Mouse (Mus musculus) erythroblast, embryonic 14.5 days (primary cell): ENCODE data around the gene Dlx3. TPM values are rescaled to one million over a fixed set of nuclear protein-coding genes. Genes with fewer than 3 reads are reported as not detected.

Source experiments
- H3K27me3 ChIP-seq: 2 replicates; pipeline ENCODE4 v1.6.1; 2012; ENCODE audit warnings: inconsistent platforms; ENCODE audit not compliant: control insufficient read depth
- H3K36me3 ChIP-seq: 2 replicates; pipeline ENCODE4 v1.6.1; 2012; ENCODE audit warnings: mild to moderate bottlenecking, inconsistent platforms; ENCODE audit not compliant: control insufficient read depth
- H3K4me1 ChIP-seq: 2 replicates; pipeline ENCODE4 v1.6.1; 2012; ENCODE audit warnings: inconsistent platforms; ENCODE audit not compliant: control insufficient read depth
- H3K4me3 ChIP-seq: replicated peaks from 2 replicates; pipeline ENCODE3; 2012; ENCODE audit warnings: moderate library complexity, mild to moderate bottlenecking, inconsistent platforms
- H3K9me3 ChIP-seq: 2 replicates; pipeline ENCODE4 v1.6.1; 2012; ENCODE audit warnings: low read length, inconsistent platforms, mixed read lengths; ENCODE audit not compliant: control insufficient read depth
- GATA1 ChIP-seq: IDR thresholded peaks from 2 replicates; pipeline ENCODE4 v1.6.1; 2012; ENCODE audit warnings: low read length, inconsistent platforms, mixed read lengths
- TAL1 ChIP-seq: IDR thresholded peaks from 3 replicates; pipeline ENCODE4 v1.6.1; 2012; ENCODE audit warnings: low read length, inconsistent platforms, mixed read lengths
- polyA plus RNA-seq: library from polyadenylated mRNA; stranded (reverse); fragments of >175 nt; gene quantifications from 2 replicates; pipeline ENCODE4 v1.2.3, GENCODE M21; 2012

Dlx3 gene
- polyA plus RNA-seq = not detected in 2 replicates

- Histone ChIP-seq H3K4me1 (no peaks in the 10 kb centered on the region), H3K36me3 (no peaks in the 10 kb centered on the region), H3K27me3 (peaks cover 80% of the 10 kb centered on the region), H3K9me3 (no peaks in the 10 kb centered on the region), H3K4me3 (no peak within 1 kb of the TSS)
- no peak for TF ChIP-seq GATA1
- no peak for TF ChIP-seq TAL1
These were observed at the start of gene Dlx3 for GRCm38 (mm10) chr11:95119990-95120632. Dlx3 (plus strand) TSS chr11:95120119.

- H3K27me3 ChIP-seq = peaks cover 21% of the 10 kb centered on the region
- peaks cover 3% of the 10 kb centered on the region; the same call in 1 of the 2 replicates for H3K36me3 ChIP-seq
- H3K4me1 ChIP-seq = no peaks in the 10 kb centered on the region
- H3K9me3 ChIP-seq = peaks cover 3% of the 10 kb centered on the region; the same call in 1 of the 2 replicates
- H3K4me3 ChIP-seq = no peak overlapping the region
- TF ChIP-seq GATA1 (no peak), TAL1 (no peak)
These were observed 49.5 kb upstream of the Dlx3 start for GRCm38 (mm10) chr11:95070140-95071107.

- Histone ChIP-seq H3K27me3 (peaks cover 29% of the 10 kb centered on the region), H3K9me3 (no peaks in the 10 kb centered on the region; the same call in 1 of the 2 replicates), H3K36me3 (no peaks in the 10 kb centered on the region), H3K4me3 (no peak overlapping the region), H3K4me1 (no peaks in the 10 kb centered on the region)
- TF ChIP-seq GATA1 (no peak), TAL1 (no peak)
These were observed 48.7 kb upstream of the Dlx3 start for GRCm38 (mm10) chr11:95071266-95071665.

- Histone ChIP-seq H3K4me3 (no peak overlapping the region), H3K36me3 (no peaks in the 10 kb centered on the region), H3K4me1 (no peaks in the 10 kb centered on the region), H3K9me3 (peaks cover 2% of the 10 kb centered on the region; the same call in 1 of the 2 replicates), H3K27me3 (peaks cover 38% of the 10 kb centered on the region)
- TF ChIP-seq TAL1 (no peak), GATA1 (no peak)
These were observed 47.8 kb upstream of the Dlx3 start for GRCm38 (mm10) chr11:95072136-95072535.

- Histone ChIP-seq H3K9me3 (peaks cover 2% of the 10 kb centered on the region; the same call in 1 of the 2 replicates), H3K4me1 (no peaks in the 10 kb centered on the region), H3K36me3 (no peaks in the 10 kb centered on the region), H3K27me3 (peaks cover 45% of the 10 kb centered on the region), H3K4me3 (no peak overlapping the region)
- TF ChIP-seq GATA1 = no peak
- TF ChIP-seq TAL1 = no peak
These were observed 47.1 kb upstream of the Dlx3 start for GRCm38 (mm10) chr11:95072804-95073203.

DNA sequence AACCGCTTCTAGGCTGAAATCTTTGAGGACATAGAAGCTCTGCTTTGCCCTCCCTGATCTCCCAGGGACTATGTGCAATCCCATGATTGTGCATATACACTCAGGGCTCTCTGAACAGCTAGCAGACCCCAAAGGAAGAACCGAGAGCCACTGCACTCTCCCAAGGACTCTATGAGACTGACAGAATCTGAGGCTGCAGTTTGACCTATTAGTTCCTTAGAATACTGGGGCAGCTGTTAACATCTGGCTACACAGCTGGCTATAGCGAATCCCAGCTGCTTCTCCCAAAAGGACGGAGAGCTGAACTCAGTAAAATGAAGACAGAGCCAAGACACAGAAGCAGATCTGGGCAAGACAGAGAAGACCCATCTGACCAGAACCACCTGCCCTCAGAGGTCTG is 46.1 kb upstream of the Dlx3 start:
- Histone ChIP-seq H3K4me3 (no peak overlapping the region), H3K36me3 (no peaks in the 10 kb centered on the region), H3K9me3 (peaks cover 2% of the 10 kb centered on the region; the same call in 1 of the 2 replicates), H3K4me1 (no peaks in the 10 kb centered on the region), H3K27me3 (peaks cover 55% of the 10 kb centered on the region)
- TF ChIP-seq TAL1 (no peak), GATA1 (no peak)

- Histone ChIP-seq H3K4me3 (no peak overlapping the region), H3K27me3 (peaks cover 64% of the 10 kb centered on the region), H3K9me3 (peaks cover 2% of the 10 kb centered on the region; the same call in 1 of the 2 replicates), H3K36me3 (no peaks in the 10 kb centered on the region), H3K4me1 (no peaks in the 10 kb centered on the region)
- TF ChIP-seq TAL1 (no peak), GATA1 (no peak)
These were observed 45.2 kb upstream of the Dlx3 start for GRCm38 (mm10) chr11:95074694-95075093.

- Histone ChIP-seq H3K36me3 (no peaks in the 10 kb centered on the region), H3K4me1 (no peaks in the 10 kb centered on the region), H3K4me3 (peak overlapping the region; percentile 46), H3K27me3 (peaks cover 70% of the 10 kb centered on the region), H3K9me3 (peaks cover 2% of the 10 kb centered on the region; the same call in 1 of the 2 replicates)
- TF ChIP-seq GATA1 = no peak
- no peak for TF ChIP-seq TAL1
These were observed 44.5 kb upstream of the Dlx3 start for GRCm38 (mm10) chr11:95075197-95076040.
